Mouse (Mus musculus): ENCODE measurements around the gene Nme2. TPM values are rescaled to one million over a fixed set of nuclear protein-coding genes. Genes with fewer than 3 reads are reported as not detected.

Gene Nme2
- 10 to 100 TPM; 65.5 to 77.6 TPM for total RNA-seq (2021)
- long read RNA-seq, experiment 1, transcript Nme2-201 (5 exons, 1,012 nt), result minor isoform, 37 of 80 reads
- long read RNA-seq, experiment 1, transcript Nme2-202 (4 exons, 734 nt), result major isoform, 41 of 80 reads
- long read RNA-seq, experiment 1, partial matches to known transcripts, result 1 of 80 reads
- long read RNA-seq, experiment 1, other reads (novel, unspliced or antisense), result 1 of 80 reads
- long read RNA-seq, experiment 2, transcript Nme2-202 (4 exons, 734 nt), result minor isoform, 34 of 69 reads
- long read RNA-seq, experiment 2, transcript Nme2-201 (5 exons, 1,012 nt), result major isoform, 35 of 69 reads
- long read RNA-seq, experiment 2, partial matches to known transcripts, result 0 of 69 reads
- long read RNA-seq, experiment 2, other reads (novel, unspliced or antisense), result 0 of 69 reads

- no peak for DNase-seq (ENCODE audit: low spot score in 2 of 2)
Observed at GRCm38 (mm10) chr11:93956159-93956558, at the start of gene Nme2. Gene Nme2 (minus strand): TSS chr11:93956259.

- no peak for DNase-seq (ENCODE audit: low spot score in 2 of 2)
Observed at GRCm38 (mm10) chr11:94003346-94003745, 47.3 kb upstream of the Nme2 start.

- DNase-seq (ENCODE audit: low spot score in 2 of 2), result no peak
Observed at GRCm38 (mm10) chr11:93999276-93999675, 43.2 kb upstream of the Nme2 start.

GRCm38 (mm10) chr11:93997141-93997775 is 41.2 kb upstream of the Nme2 start:
- DNase-seq (ENCODE audit: low spot score in 2 of 2), result no peak

- DNase-seq (ENCODE audit: low spot score in 2 of 2), result peak in 1 of 2 experiments; percentile 9
Observed at GRCm38 (mm10) chr11:93996306-93997140, 40.5 kb upstream of the Nme2 start.

- DNase-seq (ENCODE audit: low spot score in 2 of 2), result peak; percentile 82 to 94
Observed at GRCm38 (mm10) chr11:93995720-93996305, 39.8 kb upstream of the Nme2 start, which contains the start of gene Spag9. Gene Spag9 (plus strand): TSS chr11:93996091.

GRCm38 (mm10) chr11:93995111-93995719 is 39.2 kb upstream of the Nme2 start:
- peak; percentile 76 to 79 for DNase-seq (ENCODE audit: low spot score in 2 of 2)

- no peak for DNase-seq (ENCODE audit: low spot score in 2 of 2)
Observed at GRCm38 (mm10) chr11:93994531-93994930, 38.5 kb upstream of the Nme2 start.

- DNase-seq (ENCODE audit: low spot score in 2 of 2), result no peak
Observed at GRCm38 (mm10) chr11:93988328-93989062, 32.4 kb upstream of the Nme2 start.

GRCm38 (mm10) chr11:93987625-93988327 is 31.7 kb upstream of the Nme2 start:
- DNase-seq (ENCODE audit: low spot score in 2 of 2), result no peak

GRCm38 (mm10) chr11:93987026-93987425 is 31.0 kb upstream of the Nme2 start:
- DNase-seq (ENCODE audit: low spot score in 2 of 2), result no peak

GRCm38 (mm10) chr11:93986298-93986697 is 30.2 kb upstream of the Nme2 start:
- DNase-seq (ENCODE audit: low spot score in 2 of 2), result no peak

GRCm38 (mm10) chr11:93985265-93985664 is 29.2 kb upstream of the Nme2 start:
- no peak for DNase-seq (ENCODE audit: low spot score in 2 of 2)

GRCm38 (mm10) chr11:93984619-93985018 is 28.6 kb upstream of the Nme2 start:
- no peak for DNase-seq (ENCODE audit: low spot score in 2 of 2)

- DNase-seq (ENCODE audit: low spot score in 2 of 2), result no peak
Observed at GRCm38 (mm10) chr11:93979502-93980049, 23.5 kb upstream of the Nme2 start.

- no peak for DNase-seq (ENCODE audit: low spot score in 2 of 2)
Observed at GRCm38 (mm10) chr11:93972951-93973350, 16.9 kb upstream of the Nme2 start.

GRCm38 (mm10) chr11:93969799-93970198 is 13.7 kb upstream of the Nme2 start:
- no peak for DNase-seq (ENCODE audit: low spot score in 2 of 2)

- DNase-seq (ENCODE audit: low spot score in 2 of 2), result no peak
Observed at GRCm38 (mm10) chr11:93969171-93969570, 13.1 kb upstream of the Nme2 start.

GRCm38 (mm10) chr11:93968848-93969128 is 12.7 kb upstream of the Nme2 start:
- DNase-seq (ENCODE audit: low spot score in 2 of 2), result no peak

Measured in left cerebral cortex, adult 18-20 months (tissue).